Mouse (Mus musculus) ES-E14 (cell line): ENCODE results near the gene Eif4g3. TPM values are rescaled to one million over a fixed set of nuclear protein-coding genes. Genes with fewer than 3 reads are reported as not detected.

Experiments
- DNase-seq: peaks from one replicate; pipeline ENCODE4 v3.0.0-alpha.2; 2013; ENCODE audit warnings: low read depth, low spot score
- H3K27ac ChIP-seq: 2 replicates; pipeline ENCODE4 v1.5.1; 2012; ENCODE audit warnings: low read depth, mild to moderate bottlenecking, low read length, moderate library complexity, mixed read lengths; ENCODE audit not compliant: poor library complexity, insufficient read depth, severe bottlenecking
- H3K36me3 ChIP-seq: 2 replicates; pipeline ENCODE4 v1.6.1; 2012; ENCODE audit warnings: mild to moderate bottlenecking, low read length, moderate library complexity, mixed read lengths; ENCODE audit not compliant: control insufficient read depth, poor library complexity, insufficient read depth, severe bottlenecking
- H3K4me1 ChIP-seq, 2 experiments: fragments of 150-350 bp in 1 of 2; sonication (generic) in 1 of 2; 2 replicates each; pipeline ENCODE4 v1.6.1; 2012; ENCODE audit warnings: low read length in 2 of 2, mild to moderate bottlenecking in 1 of 2, mixed read lengths in 1 of 2; ENCODE audit not compliant: control insufficient read depth in 2 of 2, insufficient read depth in 2 of 2, poor library complexity in 1 of 2
- H3K4me3 ChIP-seq, 2 experiments: fragments of 150-350 bp in 1 of 2; sonication (generic) in 1 of 2; 2 replicates each; pipeline ENCODE4 v1.5.1; 2012; ENCODE audit warnings: low read length in 2 of 2, low read depth in 1 of 2, mild to moderate bottlenecking in 1 of 2, mixed read lengths in 1 of 2; ENCODE audit not compliant: insufficient read depth in 1 of 2, poor library complexity in 1 of 2, severe bottlenecking in 1 of 2
- H3K9ac ChIP-seq: 2 replicates; pipeline ENCODE4 v1.6.1; 2012; ENCODE audit warnings: low read depth, mild to moderate bottlenecking, low read length, mixed read lengths; ENCODE audit not compliant: poor library complexity, insufficient read depth, severe bottlenecking
- H3K9me3 ChIP-seq: fragments of 150-350 bp; sonication (generic); 2 replicates; pipeline ENCODE4 v1.6.1; 2012; ENCODE audit warnings: low read depth, mild to moderate bottlenecking, low read length; ENCODE audit not compliant: control insufficient read depth, insufficient read depth
- CHD2 ChIP-seq: IDR thresholded peaks from 2 replicates; pipeline ENCODE4 v1.6.1; 2014; ENCODE audit warnings: mild to moderate bottlenecking, low read depth, low read length, inconsistent platforms
- HCFC1 ChIP-seq: IDR thresholded peaks from 2 replicates; pipeline ENCODE4 v1.6.1; 2012; ENCODE audit warnings: low read length, inconsistent platforms, borderline replicate concordance; ENCODE audit not compliant: insufficient read depth
- MAFK ChIP-seq: IDR thresholded peaks from 2 replicates; pipeline ENCODE4 v1.6.1; 2014; ENCODE audit warnings: mild to moderate bottlenecking, low read depth, low read length, inconsistent platforms; ENCODE audit not compliant: insufficient read depth
- ZC3H11A ChIP-seq: IDR thresholded peaks from 2 replicates; pipeline ENCODE4 v1.6.1; 2012; ENCODE audit warnings: low read depth, mild to moderate bottlenecking, inconsistent platforms, low read length, borderline replicate concordance
- ZNF384 ChIP-seq: IDR thresholded peaks from 2 replicates; pipeline ENCODE4 v1.6.1; 2012; ENCODE audit warnings: low read depth, low read length, inconsistent platforms
- in situ Hi-C, 2 experiments: fragments of 600-800 bp; cut with MboI; formaldehyde crosslinking; loops; one replicate each; pipeline ENCODE4 v1.15.1; 2025; ENCODE audit warnings: low sequenced_read_pairs in 2 of 2, inconsistent platforms in 1 of 2; ENCODE audit not compliant: unreplicated experiment in 2 of 2
- total RNA-seq: library from RNA; depleted of rRNA; stranded (reverse); fragments of 300-350 nt; gene quantifications from 2 replicates; pipeline ENCODE4 v1.2.3, GENCODE M21; 2012

Eif4g3 gene
- total RNA-seq, 1 experiment: 18.7 TPM

- H3K4me1 ChIP-seq: peaks cover 0 to 2% of the 10 kb centered on the region in 2 experiments; a peak in 1 of 4 replicates
- in situ Hi-C loops: no loop called here
- no peak for TF ChIP-seq HCFC1
- no peak for TF ChIP-seq ZC3H11A
- no peak for TF ChIP-seq ZNF384
- TF ChIP-seq CHD2: no peak
- TF ChIP-seq MAFK: no peak
- no peaks in the 10 kb centered on the region for H3K9me3 ChIP-seq
- H3K9ac ChIP-seq: no peak overlapping the region
- no peak for DNase-seq
- H3K27ac ChIP-seq: no peak overlapping the region
- no peak overlapping the region for H3K4me3 ChIP-seq
- H3K36me3 ChIP-seq: no peaks in the 10 kb centered on the region; the same call in 1 of the 2 replicates
Observed at GRCm38 (mm10) chr4:138039275-138039651, 46.4 kb downstream of the Eif4g3 start.

GRCm38 (mm10) chr4:138040589-138040988 is 47.8 kb downstream of the Eif4g3 start:
- in situ Hi-C loops: no loop called here
- peaks cover 3% of the 10 kb centered on the region; the same call in 1 of the 2 replicates for H3K36me3 ChIP-seq
- TF ChIP-seq CHD2: no peak
- no peak for TF ChIP-seq MAFK
- TF ChIP-seq HCFC1: no peak
- TF ChIP-seq ZNF384: no peak
- no peak for TF ChIP-seq ZC3H11A
- no peak overlapping the region for H3K27ac ChIP-seq
- no peaks in the 10 kb centered on the region for H3K9me3 ChIP-seq
- peaks cover 0 to 2% of the 10 kb centered on the region in 2 experiments; a peak in 1 of 4 replicates for H3K4me1 ChIP-seq
- H3K4me3 ChIP-seq: no peak overlapping the region
- H3K9ac ChIP-seq: no peak overlapping the region
- no peak for DNase-seq

GRCm38 (mm10) chr4:138041566-138042256 is 48.9 kb downstream of the Eif4g3 start:
- Histone ChIP-seq H3K9me3 (no peaks in the 10 kb centered on the region), H3K9ac (no peak overlapping the region), H3K4me3 (no peak overlapping the region), H3K27ac (no peak overlapping the region), H3K4me1 (peaks cover 0 to 2% of the 10 kb centered on the region in 2 experiments; a peak in 1 of 4 replicates), H3K36me3 (peaks cover 3% of the 10 kb centered on the region; the same call in 1 of the 2 replicates)
- DNase-seq: no peak
- TF ChIP-seq ZNF384 (no peak), MAFK (no peak), HCFC1 (no peak), ZC3H11A (no peak), CHD2 (no peak)
- in situ Hi-C loops: no loop called here

- TF ChIP-seq CHD2: no peak
- no peak for TF ChIP-seq MAFK
- no peak for TF ChIP-seq ZNF384
- no peak for TF ChIP-seq HCFC1
- TF ChIP-seq ZC3H11A: no peak
- Histone ChIP-seq H3K9ac (no peak overlapping the region), H3K4me3 (no peak overlapping the region), H3K27ac (no peak overlapping the region), H3K9me3 (no peaks in the 10 kb centered on the region), H3K36me3 (peaks cover 3% of the 10 kb centered on the region; the same call in 1 of the 2 replicates), H3K4me1 (peaks cover 0 to 2% of the 10 kb centered on the region in 2 experiments; a peak in 1 of 4 replicates)
- DNase-seq: no peak
- in situ Hi-C loops: no loop called here
Observed at GRCm38 (mm10) chr4:138042257-138042589, 49.4 kb downstream of the Eif4g3 start.

- Histone ChIP-seq H3K36me3 (peaks cover 3% of the 10 kb centered on the region; the same call in 1 of the 2 replicates), H3K4me3 (no peak overlapping the region), H3K9ac (no peak overlapping the region), H3K4me1 (peaks cover 0 to 2% of the 10 kb centered on the region in 2 experiments; a peak in 1 of 4 replicates), H3K27ac (no peak overlapping the region), H3K9me3 (no peaks in the 10 kb centered on the region)
- DNase-seq: no peak
- TF ChIP-seq ZNF384 (no peak), ZC3H11A (no peak), HCFC1 (no peak), CHD2 (no peak), MAFK (no peak)
- in situ Hi-C loops: no loop called here
Observed at GRCm38 (mm10) chr4:138042625-138043024, 49.8 kb downstream of the Eif4g3 start.
